Mouse (Mus musculus) cortical plate, adult 2 months (tissue): ENCODE measurements around the gene Ndufaf2. TPM values are rescaled to one million over a fixed set of nuclear protein-coding genes. Genes with fewer than 3 reads are reported as not detected.

Experiments
- H3K27ac ChIP-seq: fragments of 200-500 bp; 2 replicates; pipeline ENCODE4 v1.5.1; 2012; ENCODE audit warnings: low read length, control low read depth, inconsistent platforms; ENCODE audit not compliant: insufficient read depth
- H3K4me1 ChIP-seq: fragments of 200-500 bp; 2 replicates; pipeline ENCODE4 v1.6.1; 2011; ENCODE audit warnings: low read length; ENCODE audit not compliant: control insufficient read depth, insufficient read depth
- H3K4me3 ChIP-seq: fragments of 200-500 bp; 2 replicates; pipeline ENCODE4 v1.5.1; 2011; ENCODE audit warnings: mild to moderate bottlenecking, low read length, control low read depth; ENCODE audit not compliant: insufficient read depth
- CTCF ChIP-seq: fragments of 200-500 bp; IDR thresholded peaks from 2 replicates; pipeline ENCODE4 v1.5.1; 2011; ENCODE audit warnings: mild to moderate bottlenecking, control low read depth, low read length; ENCODE audit not compliant: insufficient read depth; ENCODE audit errors: extremely low read depth
- POLR2A ChIP-seq: fragments of 200-500 bp; IDR thresholded peaks from 2 replicates; pipeline ENCODE4 v1.6.1; 2011; ENCODE audit warnings: mild to moderate bottlenecking, low read length, control low read depth; ENCODE audit not compliant: insufficient read depth; ENCODE audit errors: extremely low read depth
- polyA plus RNA-seq: library from polyadenylated mRNA; depleted of rRNA; stranded (reverse); fragments of >200 nt; gene quantifications from 2 replicates; pipeline ENCODE4 v1.2.3, GENCODE M21; 2012

Ndufaf2 gene
- polyA plus RNA-seq, 1 experiment = 38.6 TPM

- TF ChIP-seq POLR2A (no peak), CTCF (no peak)
- H3K27ac ChIP-seq = no peak overlapping the region
Observed at GRCm38 (mm10) chr13:108066021-108066420, 92.4 kb downstream of the Ndufaf2 start.

GRCm38 (mm10) chr13:108064331-108064730, 94.1 kb downstream of the Ndufaf2 start:
- no peak for TF ChIP-seq CTCF
- TF ChIP-seq POLR2A = no peak
- Histone ChIP-seq H3K4me1 (no peaks in the 10 kb centered on the region; the same call in 1 of the 2 replicates), H3K27ac (no peak overlapping the region), H3K4me3 (no peak overlapping the region)

More at GRCm38 (mm10) chr13:108066021-108066420, 92.4 kb downstream of the Ndufaf2 start:
- Histone ChIP-seq H3K4me1 (no peaks in the 10 kb centered on the region; the same call in 1 of the 2 replicates), H3K4me3 (no peak overlapping the region)

- no peak overlapping the region for H3K4me3 ChIP-seq
- TF ChIP-seq CTCF (no peak), POLR2A (no peak)
- no peak overlapping the region for H3K27ac ChIP-seq
- H3K4me1 ChIP-seq = no peaks in the 10 kb centered on the region; the same call in 1 of the 2 replicates
Observed at GRCm38 (mm10) chr13:108063374-108064134, 94.9 kb downstream of the Ndufaf2 start.

- Histone ChIP-seq H3K27ac (no peak overlapping the region), H3K4me1 (no peaks in the 10 kb centered on the region; the same call in 1 of the 2 replicates), H3K4me3 (no peak overlapping the region)
- TF ChIP-seq POLR2A (no peak), CTCF (no peak)
Observed at GRCm38 (mm10) chr13:108062900-108063299, 95.5 kb downstream of the Ndufaf2 start.

- TF ChIP-seq POLR2A (no peak), CTCF (no peak)
Observed at GRCm38 (mm10) chr13:108060936-108061578, 97.4 kb downstream of the Ndufaf2 start.

GRCm38 (mm10) chr13:108060286-108060885, 98.0 kb downstream of the Ndufaf2 start:
- Histone ChIP-seq H3K27ac (no peak overlapping the region), H3K4me1 (peaks cover 7% of the 10 kb centered on the region), H3K4me3 (no peak overlapping the region)
- TF ChIP-seq POLR2A = no peak
- no peak for TF ChIP-seq CTCF

More at GRCm38 (mm10) chr13:108060936-108061578, 97.4 kb downstream of the Ndufaf2 start:
- Histone ChIP-seq H3K4me1 (peaks cover 7% of the 10 kb centered on the region), H3K4me3 (no peak overlapping the region), H3K27ac (no peak overlapping the region)

GRCm38 (mm10) chr13:108056896-108057295, 101.5 kb downstream of the Ndufaf2 start:
- Histone ChIP-seq H3K4me1 (peaks cover 7% of the 10 kb centered on the region), H3K4me3 (no peak overlapping the region), H3K27ac (no peak overlapping the region)
- TF ChIP-seq POLR2A = no peak
- no peak for TF ChIP-seq CTCF

GRCm38 (mm10) chr13:108047364-108047763, 111.1 kb downstream of the Ndufaf2 start:
- no peak overlapping the region for H3K27ac ChIP-seq
- peaks cover 10% of the 10 kb centered on the region for H3K4me1 ChIP-seq
- H3K4me3 ChIP-seq = no peak overlapping the region
- no peak for TF ChIP-seq CTCF
- TF ChIP-seq POLR2A = no peak

- H3K27ac ChIP-seq = no peak overlapping the region
Observed at GRCm38 (mm10) chr13:108046891-108047290, 111.5 kb downstream of the Ndufaf2 start.

More at GRCm38 (mm10) chr13:108046891-108047290, 111.5 kb downstream of the Ndufaf2 start:
- Histone ChIP-seq H3K4me3 (no peak overlapping the region), H3K4me1 (peaks cover 10% of the 10 kb centered on the region)
- TF ChIP-seq POLR2A (no peak), CTCF (no peak)
